Mouse (Mus musculus): ENCODE results near the gene Acacb. TPM values are rescaled to one million over a fixed set of nuclear protein-coding genes. Genes with fewer than 3 reads are reported as not detected.
A peak's percentile ranks its signal among the peaks of the same experiment; 100 is the strongest.

Acacb gene
- total RNA-seq, 2 experiments from 2014 or later, result 1.3 TPM; not detected in 1

DNA sequence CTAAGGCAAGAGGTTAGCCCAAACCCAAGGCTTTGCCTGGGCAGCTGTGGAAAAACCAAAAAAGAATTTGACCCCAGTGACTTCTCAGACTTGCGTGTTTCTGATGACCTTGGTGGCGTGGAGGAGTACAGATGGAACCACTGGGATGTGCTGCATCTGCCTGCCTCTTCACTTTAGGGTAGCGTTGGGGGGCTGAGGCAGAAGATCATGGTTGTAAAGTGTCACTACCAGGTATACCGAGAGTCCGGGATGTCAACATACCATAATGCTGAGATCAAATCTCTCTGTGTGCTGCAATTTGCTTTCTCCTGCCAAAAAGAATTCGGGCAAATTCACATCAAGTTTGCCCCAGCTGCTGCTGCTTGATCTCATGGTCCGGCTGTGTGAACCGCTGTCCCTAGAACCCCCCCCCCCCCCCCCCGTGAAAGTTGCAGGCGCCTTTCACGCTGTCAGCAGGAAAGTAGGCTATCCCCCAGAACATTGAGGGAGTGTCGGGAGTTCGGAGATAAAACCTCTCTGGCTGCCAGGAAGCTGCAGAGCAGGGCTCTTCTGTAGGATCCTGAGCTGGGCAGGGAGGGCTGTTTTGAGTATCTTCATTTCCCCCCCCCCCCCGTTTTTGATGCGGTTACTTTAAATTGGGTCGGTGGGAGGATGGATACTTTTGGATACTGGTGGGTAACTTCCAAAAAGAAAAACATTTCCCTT lies 27.7 kb downstream of the Acacb start:
- no peak for ATAC-seq (replicated peaks; ENCODE audit: low FRiP score, poor library complexity, severe bottlenecking)

DNA sequence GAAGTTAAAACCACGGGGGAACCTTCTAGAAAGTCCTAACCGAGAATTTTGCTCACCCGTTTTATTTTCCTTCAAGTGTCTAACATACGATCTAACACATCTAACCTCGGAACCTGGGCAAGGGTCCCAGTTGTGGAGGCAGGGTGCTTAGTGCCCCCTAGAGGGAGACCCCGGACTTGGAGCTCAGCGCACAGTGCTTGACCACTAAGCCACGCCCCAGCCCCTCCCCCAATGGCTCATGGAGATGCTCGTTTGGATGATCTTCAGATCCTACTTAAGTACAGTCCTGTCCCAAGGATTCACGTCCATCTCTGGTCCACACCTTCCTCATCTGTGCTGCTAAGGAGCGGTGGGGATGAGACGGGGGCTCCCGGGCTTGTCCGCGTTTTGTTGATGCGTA lies 28.3 kb downstream of the Acacb start:
- ATAC-seq (replicated peaks; ENCODE audit: low FRiP score, poor library complexity, severe bottlenecking), result no peak

DNA sequence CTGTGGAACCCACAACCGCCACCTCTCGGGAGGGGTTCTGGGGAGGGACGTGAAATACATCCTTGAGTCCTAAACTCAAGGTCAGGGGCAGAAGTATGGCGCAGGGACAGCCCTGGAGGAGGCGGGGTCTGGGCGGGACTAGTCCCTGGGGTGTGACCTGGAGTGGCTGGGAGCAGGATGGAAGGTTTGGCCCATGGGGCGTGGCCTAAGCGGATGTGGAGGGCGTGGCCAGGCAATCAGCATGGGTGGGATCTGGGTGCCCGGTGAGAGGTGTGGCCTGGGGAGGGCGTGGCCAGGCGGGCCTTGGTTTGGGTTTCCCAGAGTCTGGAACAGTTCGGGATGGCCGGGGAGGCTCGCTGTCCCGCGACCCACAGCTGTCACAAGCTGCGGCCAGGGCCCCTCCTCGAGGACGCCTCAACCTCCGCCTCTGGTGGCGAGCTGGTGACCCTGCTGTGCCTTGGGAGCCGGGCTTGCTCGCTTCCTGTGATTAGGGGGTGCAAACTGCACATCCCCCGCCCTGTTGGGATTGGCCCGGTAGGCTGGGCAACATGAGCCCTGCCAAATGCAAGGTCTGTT lies 29.3 kb downstream of the Acacb start:
- ATAC-seq (replicated peaks; ENCODE audit: low FRiP score, poor library complexity, severe bottlenecking), result peak; percentile 94

GRCm38 (mm10) chr5:114176548-114177400 lies 30.4 kb downstream of the Acacb start:
- no peak for ATAC-seq (replicated peaks; ENCODE audit: low FRiP score, poor library complexity, severe bottlenecking)

DNA sequence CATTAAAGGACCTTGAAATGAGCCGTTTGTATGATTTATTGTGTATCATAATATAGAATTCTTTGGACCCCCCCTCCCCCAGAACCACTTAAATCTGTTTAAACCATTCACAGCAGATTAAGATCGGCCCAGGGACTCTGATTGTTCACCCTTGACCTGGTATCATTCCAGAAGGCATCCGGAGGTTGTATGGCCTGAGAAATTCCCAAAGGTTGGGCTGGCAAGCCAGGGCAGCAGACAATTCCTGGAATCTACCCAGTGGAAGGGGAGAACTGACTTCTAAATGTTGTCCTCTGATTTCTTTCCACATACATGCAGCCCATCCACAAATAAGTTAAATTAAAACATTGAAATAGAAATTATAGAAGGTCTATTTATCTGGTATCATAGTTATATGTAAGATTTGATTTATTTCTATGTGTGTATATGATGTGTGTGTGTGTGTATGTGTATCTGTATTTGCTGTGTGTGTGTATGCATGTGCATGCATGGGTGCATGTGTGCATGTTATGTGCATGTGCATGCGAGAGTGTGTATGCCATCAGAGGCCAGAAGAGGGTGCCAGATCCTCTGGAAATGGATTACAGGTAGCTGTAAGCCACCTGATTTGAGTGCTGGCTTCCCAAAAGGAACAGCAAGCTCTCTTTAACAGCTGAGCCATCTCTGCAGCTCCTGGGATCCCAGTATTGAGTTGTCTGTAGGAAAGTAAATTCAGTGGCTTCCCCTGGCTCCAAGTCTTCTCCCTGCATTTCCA lies 31.8 kb downstream of the Acacb start:
- no peak for ATAC-seq (replicated peaks; ENCODE audit: low FRiP score, poor library complexity, severe bottlenecking)

GRCm38 (mm10) chr5:114179541-114179940 lies 33.2 kb downstream of the Acacb start:
- no peak for ATAC-seq (replicated peaks; ENCODE audit: low FRiP score, poor library complexity, severe bottlenecking)

DNA sequence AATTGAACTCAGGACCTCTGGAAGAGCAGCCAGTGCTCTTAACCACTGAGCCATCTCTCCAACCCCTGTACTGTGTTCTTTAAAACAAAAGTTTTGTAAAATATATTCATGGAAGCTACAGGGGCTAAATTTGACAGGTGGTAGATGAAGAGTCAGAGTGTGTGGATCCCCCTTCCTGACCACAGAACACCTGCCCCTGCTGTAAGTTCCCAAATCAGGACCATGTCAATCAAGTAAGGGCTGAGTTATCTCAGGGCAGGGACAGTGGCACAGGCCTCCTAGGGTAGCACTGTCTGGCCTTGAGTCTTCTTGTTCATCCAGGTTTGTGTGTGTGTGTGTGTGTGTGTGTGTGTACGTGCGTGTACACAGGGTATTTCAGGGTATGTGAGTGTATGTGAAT lies 37.2 kb downstream of the Acacb start:
- no peak for ATAC-seq (replicated peaks; ENCODE audit: low FRiP score, poor library complexity, severe bottlenecking)

DNA sequence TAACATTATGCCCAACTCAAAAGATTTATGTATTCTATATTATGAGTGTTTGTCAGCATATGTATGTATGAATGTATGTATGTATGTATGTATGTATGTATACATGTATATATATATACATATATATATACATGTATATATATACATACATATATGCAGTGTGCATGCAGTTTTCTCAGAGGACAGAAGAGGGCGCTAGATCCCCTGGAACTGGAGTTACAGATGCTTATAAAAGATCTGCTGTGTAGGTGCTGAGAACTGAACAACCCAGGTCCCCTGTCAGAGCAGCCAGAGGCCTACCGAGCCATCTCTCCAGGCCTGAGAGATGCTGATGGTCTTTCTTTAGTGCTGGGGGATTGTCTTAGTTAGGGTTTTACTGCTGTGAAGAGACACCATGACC lies 40.8 kb downstream of the Acacb start:
- no peak for ATAC-seq (replicated peaks; ENCODE audit: low FRiP score, poor library complexity, severe bottlenecking)

GRCm38 (mm10) chr5:114188900-114189464 lies 42.6 kb downstream of the Acacb start:
- no peak for ATAC-seq (replicated peaks; ENCODE audit: low FRiP score, poor library complexity, severe bottlenecking)

DNA sequence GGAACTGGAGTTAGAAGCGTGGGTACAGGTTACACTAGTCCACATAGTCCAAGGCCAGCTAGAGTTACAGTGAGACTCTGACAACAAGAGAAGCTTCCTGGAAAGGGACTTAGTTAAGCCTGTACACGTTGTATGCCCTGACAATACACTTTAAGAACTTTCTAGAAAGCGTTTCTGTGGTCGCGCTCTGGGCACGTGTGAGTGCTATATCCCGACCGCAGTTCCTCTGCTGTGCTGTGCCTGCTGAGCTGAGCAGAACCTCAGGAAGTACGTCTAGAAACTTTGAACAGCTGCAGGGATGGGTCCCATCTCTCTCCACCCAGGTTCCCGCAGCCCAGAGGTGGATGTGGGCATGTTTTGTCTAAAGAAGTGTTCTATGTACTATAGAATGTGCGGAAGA lies 47.8 kb downstream of the Acacb start:
- no peak for ATAC-seq (replicated peaks; ENCODE audit: low FRiP score, poor library complexity, severe bottlenecking)

DNA sequence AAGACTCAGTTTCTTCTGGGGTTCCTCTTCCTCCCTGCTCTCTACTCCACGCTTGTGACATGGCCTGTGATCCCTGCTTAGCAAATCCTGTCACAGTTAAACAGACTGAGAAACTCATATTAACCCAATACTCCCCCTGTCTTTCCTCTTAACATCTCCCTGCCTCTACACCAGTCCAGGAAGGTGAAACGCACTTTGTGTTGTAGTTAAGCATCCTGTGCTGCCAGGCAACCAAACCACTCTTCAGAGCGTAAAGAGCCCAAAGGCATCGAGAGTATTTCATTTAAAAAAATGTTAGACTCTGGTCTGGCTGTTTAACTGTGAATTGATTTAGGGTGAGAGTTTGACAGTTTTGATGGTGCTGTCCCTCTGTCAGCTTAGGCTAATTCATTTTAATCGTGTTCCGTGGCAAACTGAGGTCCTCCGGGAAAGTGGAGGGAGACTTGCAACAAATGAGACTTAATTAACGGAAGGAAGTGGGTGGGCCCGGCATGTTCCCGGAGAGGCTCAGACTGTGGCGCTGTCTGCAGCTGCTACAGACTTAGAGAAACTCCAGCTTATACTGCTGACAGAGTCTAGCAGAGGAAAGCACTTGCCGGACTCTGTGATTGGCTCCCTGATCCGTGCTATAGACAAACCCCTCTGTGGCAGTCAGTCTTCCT lies 52.9 kb downstream of the Acacb start:
- ATAC-seq (replicated peaks; ENCODE audit: low FRiP score, poor library complexity, severe bottlenecking), result no peak

- no peak for ATAC-seq (replicated peaks; ENCODE audit: low FRiP score, poor library complexity, severe bottlenecking)
These were observed 59.8 kb downstream of the Acacb start for GRCm38 (mm10) chr5:114206158-114206557.

- ATAC-seq (replicated peaks; ENCODE audit: low FRiP score, poor library complexity, severe bottlenecking), result peak; percentile 43
These were observed 66.8 kb downstream of the Acacb start for GRCm38 (mm10) chr5:114213183-114213582.

DNA sequence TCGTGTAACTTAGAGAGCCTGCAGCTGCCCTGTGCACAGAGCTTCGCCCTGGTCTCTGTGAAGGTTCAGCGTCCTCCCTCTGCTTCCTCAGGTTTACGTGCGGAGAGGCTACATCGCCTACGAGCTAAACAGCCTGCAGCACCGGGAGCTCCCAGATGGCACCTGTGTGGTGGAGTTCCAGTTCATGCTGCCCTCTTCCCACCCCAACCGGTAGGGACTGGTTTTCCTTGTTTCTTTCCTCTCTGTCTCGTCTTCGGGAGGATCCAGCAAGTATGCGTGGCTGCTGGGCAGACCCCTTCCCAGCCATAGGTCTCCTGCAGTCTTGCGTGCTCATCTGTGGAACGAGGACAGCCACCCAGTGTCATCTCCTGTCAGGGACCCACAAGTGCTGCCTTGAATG lies 72.4 kb downstream of the Acacb start:
- ATAC-seq (replicated peaks; ENCODE audit: low FRiP score, poor library complexity, severe bottlenecking), result no peak

GRCm38 (mm10) chr5:114226051-114226450 lies 79.7 kb downstream of the Acacb start:
- ATAC-seq (replicated peaks; ENCODE audit: low FRiP score, poor library complexity, severe bottlenecking), result no peak

- ATAC-seq (replicated peaks; ENCODE audit: low FRiP score, poor library complexity, severe bottlenecking), result no peak
These were observed 82.6 kb downstream of the Acacb start for GRCm38 (mm10) chr5:114228901-114229300.

GRCm38 (mm10) chr5:114238924-114239323 lies 92.6 kb downstream of the Acacb start:
- no peak for ATAC-seq (replicated peaks; ENCODE audit: low FRiP score, poor library complexity, severe bottlenecking)

DNA sequence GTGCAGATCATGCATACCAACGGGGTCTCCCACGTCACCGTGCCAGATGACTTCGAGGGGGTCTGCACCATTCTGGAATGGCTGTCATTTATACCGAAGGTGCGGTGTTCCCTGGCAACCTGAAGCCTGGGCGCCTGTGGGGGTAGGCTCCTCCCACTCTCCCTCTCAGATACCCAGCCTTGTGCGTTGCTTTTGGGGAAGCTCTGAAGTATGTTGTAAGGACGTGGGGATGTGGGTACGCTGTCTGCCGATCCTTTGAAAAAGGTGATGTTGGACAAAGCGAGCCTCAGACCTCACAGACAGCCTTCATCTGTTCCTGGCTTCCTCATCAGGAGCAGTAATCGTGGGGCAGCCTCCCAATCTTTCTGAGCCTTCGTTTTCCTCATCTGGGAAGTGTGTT lies 93.4 kb downstream of the Acacb start:
- ATAC-seq (replicated peaks; ENCODE audit: low FRiP score, poor library complexity, severe bottlenecking), result no peak

DNA sequence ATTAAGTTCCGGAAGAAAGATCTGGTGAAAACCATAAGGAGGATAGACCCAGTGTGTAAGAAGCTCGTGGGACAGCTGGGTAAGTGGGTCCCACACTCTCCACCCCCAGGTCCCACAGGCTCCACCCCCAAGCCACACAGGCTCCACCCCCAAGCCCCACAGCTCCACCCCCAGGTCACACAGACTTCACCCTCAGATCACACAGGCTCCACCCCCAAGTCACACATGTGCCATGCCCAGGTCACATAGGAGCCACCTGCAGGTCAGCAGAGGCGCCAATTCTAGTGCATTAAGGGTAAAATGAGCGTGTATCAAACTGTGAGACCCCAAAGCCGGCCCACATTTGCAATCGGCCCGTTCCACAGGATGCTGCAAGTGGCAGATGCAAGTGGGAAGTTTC lies 100.1 kb downstream of the Acacb start:
- no peak for ATAC-seq (replicated peaks; ENCODE audit: low FRiP score, poor library complexity, severe bottlenecking)
